8 mouse cellular contexts compared by ENCODE assay signal in the genomic region with DNA sequence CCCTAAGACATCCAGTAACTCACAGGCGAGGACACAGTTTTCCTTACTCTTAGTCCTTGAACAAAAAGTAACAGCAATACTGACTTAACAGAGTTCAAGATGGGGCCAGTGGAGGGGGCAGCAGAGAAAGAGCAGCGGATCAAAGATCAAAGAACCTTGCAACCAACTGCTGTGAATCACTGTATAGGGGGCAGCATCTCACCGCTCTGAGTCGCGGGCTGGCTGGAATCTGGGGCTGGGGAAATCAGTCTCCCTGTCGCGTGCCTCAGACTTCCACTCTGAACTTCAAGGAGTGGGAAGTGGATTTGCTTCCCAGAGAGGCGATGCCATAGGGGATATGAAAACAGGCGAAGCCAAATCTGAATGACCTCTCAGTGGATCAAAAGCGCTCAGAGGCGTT. TPM values are rescaled to one million over a fixed set of nuclear protein-coding genes. Genes with fewer than 3 reads are reported as not detected.
DNase-seq lines count a peak whose midpoint lies in the region; ATAC-seq and TF ChIP-seq lines count a peak whose summit lies in the region.

No protein-coding gene starts in this region.

- no peak for ATAC-seq in megakaryocyte, adult 5-6 weeks (ENCODE audit: poor library complexity, severe bottlenecking)
- no peak for ATAC-seq in hindbrain, embryonic 13.5 days (ENCODE audit: low FRiP score)
- no peak for ATAC-seq in lung, postnatal 0 days
- no peak for ATAC-seq in stomach, embryonic 15.5 days (ENCODE audit: insufficient read depth, low FRiP score, low read depth)

- no peak overlapping the region for H3K27ac ChIP-seq in embryonic facial prominence, embryonic 10.5 days (replicated peaks)
- no peak overlapping the region for H3K27ac ChIP-seq in hindbrain, embryonic 13.5 days
- H3K27ac ChIP-seq in lung, postnatal 0 days (ENCODE audit: low read length): no peak overlapping the region
- no peak overlapping the region for H3K27ac ChIP-seq in stomach, embryonic 15.5 days

- H3K27me3 ChIP-seq in megakaryocyte, embryonic 14.5 days (replicated peaks): no peaks in the 10 kb centered on the region
- peaks cover 62% of the 10 kb centered on the region for H3K27me3 ChIP-seq in embryonic facial prominence, embryonic 10.5 days (replicated peaks; ENCODE audit: low read depth, poor library complexity, severe bottlenecking)
- H3K27me3 ChIP-seq in hindbrain, embryonic 13.5 days: peaks cover 42% of the 10 kb centered on the region
- no peaks in the 10 kb centered on the region; the same call in 1 of the 2 replicates for H3K27me3 ChIP-seq in lung, postnatal 0 days (replicated peaks; ENCODE audit: insufficient read depth, low read length)
- 0 out of 2 replicates have a peak, but pooled peaks cover 8% of the 10 kb centered on the region for H3K27me3 ChIP-seq in stomach, embryonic 15.5 days (replicated peaks)

- no peak for TF ChIP-seq EP300 in lung, postnatal 0 days (IDR thresholded peaks at IDR 0.05)

- peak; percentile 51 for TF ChIP-seq CTCF in lung, postnatal 0 days (IDR thresholded peaks at IDR 0.05)

- H3K4me1 ChIP-seq in megakaryocyte, embryonic 14.5 days: peaks cover 46% of the 10 kb centered on the region
- H3K4me1 ChIP-seq in embryonic facial prominence, embryonic 10.5 days: peaks cover 39% of the 10 kb centered on the region
- peaks cover 24% of the 10 kb centered on the region for H3K4me1 ChIP-seq in hindbrain, embryonic 13.5 days (replicated peaks)
- peaks cover 5% of the 10 kb centered on the region; the same call in 1 of the 2 replicates for H3K4me1 ChIP-seq in lung, postnatal 0 days (ENCODE audit: insufficient read depth, low read depth, low read length)
- H3K4me1 ChIP-seq in stomach, embryonic 15.5 days: peaks cover 17% of the 10 kb centered on the region

- DNase-seq in embryonic facial prominence, embryonic 10.5 days (ENCODE audit: low spot score): peak; percentile 69
- peak; percentile 42 for DNase-seq in lung, postnatal 0 days (ENCODE audit: low spot score)
- DNase-seq in layer of hippocampus, postnatal 36 days: no peak
- no peak for DNase-seq in ovary, postnatal 10 days (ENCODE audit: low spot score)

- peaks cover 16% of the 10 kb centered on the region for H3K36me3 ChIP-seq in megakaryocyte, embryonic 14.5 days (replicated peaks; ENCODE audit: low read length)
- H3K36me3 ChIP-seq in embryonic facial prominence, embryonic 10.5 days (replicated peaks): no peaks in the 10 kb centered on the region
- H3K36me3 ChIP-seq in hindbrain, embryonic 13.5 days: no peaks in the 10 kb centered on the region
- no peaks in the 10 kb centered on the region for H3K36me3 ChIP-seq in lung, postnatal 0 days (ENCODE audit: insufficient read depth, low read length)
- H3K36me3 ChIP-seq in stomach, embryonic 15.5 days: no peaks in the 10 kb centered on the region

- H3K4me3 ChIP-seq in megakaryocyte, embryonic 14.5 days (replicated peaks): peak overlapping the region; percentile 99
- peak overlapping the region; percentile 87 for H3K4me3 ChIP-seq in embryonic facial prominence, embryonic 10.5 days
- peak overlapping the region; percentile 80; the same call in 1 of the 2 replicates for H3K4me3 ChIP-seq in hindbrain, embryonic 13.5 days
- H3K4me3 ChIP-seq in lung, postnatal 0 days (ENCODE audit: low read depth, low read length): peak overlapping the region; percentile 77; the same call in 1 of the 2 replicates
- no peak overlapping the region for H3K4me3 ChIP-seq in stomach, embryonic 15.5 days (replicated peaks)

- no peak overlapping the region for H3K9ac ChIP-seq in hindbrain, embryonic 13.5 days
- no peak overlapping the region for H3K9ac ChIP-seq in lung, postnatal 0 days (replicated peaks; ENCODE audit: low read depth)
- no peak overlapping the region for H3K9ac ChIP-seq in stomach, embryonic 15.5 days

- 2% methylated on average over 11 of the region's 11 CpGs for WGBS in embryonic facial prominence, embryonic 10.5 days
- 2% methylated on average over 11 of the region's 11 CpGs for WGBS in hindbrain, embryonic 13.5 days
- WGBS in lung, postnatal 0 days: 1% methylated on average over 11 of the region's 11 CpGs
- 2% methylated on average over 11 of the region's 11 CpGs for WGBS in stomach, embryonic 15.5 days

- H3K9me3 ChIP-seq in megakaryocyte, embryonic 14.5 days: peaks cover 10% of the 10 kb centered on the region
- H3K9me3 ChIP-seq in embryonic facial prominence, embryonic 10.5 days: no peaks in the 10 kb centered on the region
- no peaks in the 10 kb centered on the region for H3K9me3 ChIP-seq in hindbrain, embryonic 13.5 days
- no peaks in the 10 kb centered on the region for H3K9me3 ChIP-seq in lung, postnatal 0 days (ENCODE audit: low read length)
- H3K9me3 ChIP-seq in stomach, embryonic 15.5 days: no peaks in the 10 kb centered on the region

- peak overlapping the region; percentile 94 for H3K4me2 ChIP-seq in hindbrain, embryonic 13.5 days
- peak overlapping the region; percentile 94 for H3K4me2 ChIP-seq in lung, postnatal 0 days (replicated peaks; ENCODE audit: low read depth, low read length)
- peak overlapping the region; percentile 96 for H3K4me2 ChIP-seq in stomach, embryonic 15.5 days

RNA-seq across cellular contexts. Expression of gene Pip5k1b, which starts 1.8 kb away (rescaled TPM):
- polyA plus RNA-seq in megakaryocyte, embryonic 14.5 days (2012; ENCODE audit: insufficient read depth, low replicate concordance): 6.9 and 8.0 TPM in 2 replicates
- total RNA-seq in megakaryocyte, adult 5-6 weeks (2015): 4.9 and 6.2 TPM in 2 replicates
- total RNA-seq in megakaryocyte, adult 5-6 weeks (2017): 4.4 and 4.8 TPM in 2 replicates
- polyA plus RNA-seq in embryonic facial prominence, embryonic 10.5 days (2016; fragmentation: Nextera tagmentation; extraction: Ambion mirVana): 1.1 and 1.2 TPM in 2 replicates
- polyA plus RNA-seq in hindbrain, embryonic 13.5 days (2015; fragmentation: Nextera tagmentation; extraction: Ambion mirVana): 1.5 and 1.7 TPM in 2 replicates
- polyA plus RNA-seq in lung, postnatal 0 days (2015; fragmentation: Nextera tagmentation; extraction: Ambion mirVana): 14.1 and 14.5 TPM in 2 replicates
- 4.7 and 5.3 TPM in 2 replicates for polyA plus RNA-seq in stomach, embryonic 15.5 days (2015; fragmentation: Nextera tagmentation; extraction: Ambion mirVana)
- total RNA-seq in layer of hippocampus, postnatal 36 days (2021): 10 to 100 TPM; 68.7 to 78.5 TPM

Comparison
In these comparisons a context has a peak if more than half of its experiments do, and no peak if none do; other contexts are left out.
1. DNase-seq: peak in embryonic facial prominence, embryonic 10.5 days (single experiment) and lung, postnatal 0 days (single experiment); none in layer of hippocampus, postnatal 36 days (0 of 2) and ovary, postnatal 10 days (single experiment).
2. Peak in every context shown above with its lines, with median percentiles within 50 percentile points of each other: H3K4me2 ChIP-seq.